Mouse (Mus musculus) olfactory bulb, adult 2 months (tissue): ENCODE measurements around the gene Gper1. TPM values are rescaled to one million over a fixed set of nuclear protein-coding genes. Genes with fewer than 3 reads are reported as not detected.
A peak's percentile ranks its signal among the peaks of the same experiment; 100 is the strongest.
"Not testable (repeated sequence)": the region's sequence is repeated elsewhere in the genome, so short reads cannot be mapped to it uniquely, and the experiment has no call there.

Source experiments
- H3K27ac ChIP-seq: fragments of 200-500 bp; 2 replicates; pipeline ENCODE4 v1.5.1; 2012; ENCODE audit warnings: low read depth, low read length; ENCODE audit not compliant: insufficient read depth
- H3K4me1 ChIP-seq: fragments of 200-500 bp; 2 replicates; pipeline ENCODE4 v1.6.1; 2012; ENCODE audit warnings: low read length; ENCODE audit not compliant: control insufficient read depth, insufficient read depth
- H3K4me3 ChIP-seq: fragments of 200-500 bp; 2 replicates; pipeline ENCODE4 v1.5.1; 2012; ENCODE audit warnings: mild to moderate bottlenecking, low read depth, low read length, moderate library complexity; ENCODE audit not compliant: insufficient read depth
- CTCF ChIP-seq: fragments of 200-500 bp; IDR thresholded peaks from 2 replicates; pipeline ENCODE4 v1.5.1; 2012; ENCODE audit warnings: low read depth, mild to moderate bottlenecking, low read length, moderate library complexity; ENCODE audit not compliant: insufficient read depth
- POLR2A ChIP-seq: fragments of 200-500 bp; IDR thresholded peaks from 2 replicates; pipeline ENCODE4 v1.6.1; 2012; ENCODE audit warnings: mild to moderate bottlenecking, low read depth, low read length, moderate library complexity; ENCODE audit not compliant: insufficient read depth
- WGBS: fragments of 180-500 bp; shearing (Covaris S2); methylation state at CpG from one replicate; pipeline ENCODE4 v1.1.7; 2018; 5-methylcytosine and 5-hydroxymethylcytosine counted together
- polyA plus RNA-seq: library from polyadenylated mRNA; stranded (reverse); fragments of >200 nt; gene quantifications from 2 replicates; pipeline ENCODE4 v1.2.4, GENCODE M21; 2012; ENCODE audit warnings: low replicate concordance; ENCODE audit not compliant: missing spikeins, insufficient read depth, insufficient read length

Gper1 gene
- polyA plus RNA-seq, 1 experiment: not detected

DNA sequence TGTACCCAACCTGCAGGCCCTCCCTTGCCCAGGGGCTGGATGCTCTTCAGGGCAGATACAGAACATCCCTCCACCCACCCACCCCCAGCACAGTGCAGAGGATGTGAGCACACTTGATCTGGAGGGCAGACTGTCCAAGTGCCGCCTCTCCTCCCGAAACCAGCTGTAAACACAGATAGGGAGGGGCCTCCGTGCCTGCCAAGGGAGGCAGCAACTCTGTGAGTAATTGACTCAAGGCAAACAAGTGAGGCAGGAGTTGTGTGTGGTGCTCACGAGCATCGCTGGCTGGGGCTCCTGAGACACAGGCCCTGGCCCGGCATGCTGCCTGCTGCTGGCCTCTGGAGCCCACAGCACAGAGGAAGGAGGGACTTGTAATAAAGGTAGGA lies 33.3 kb upstream of the Gper1 start:
- peak overlapping the region; percentile 41 for H3K27ac ChIP-seq
- H3K4me3 ChIP-seq: no peak overlapping the region
- WGBS: 16% methylated on average over 6 of the region's 6 CpGs
- peaks cover 38% of the 10 kb centered on the region for H3K4me1 ChIP-seq
- TF ChIP-seq POLR2A (no peak), CTCF (no peak)

DNA sequence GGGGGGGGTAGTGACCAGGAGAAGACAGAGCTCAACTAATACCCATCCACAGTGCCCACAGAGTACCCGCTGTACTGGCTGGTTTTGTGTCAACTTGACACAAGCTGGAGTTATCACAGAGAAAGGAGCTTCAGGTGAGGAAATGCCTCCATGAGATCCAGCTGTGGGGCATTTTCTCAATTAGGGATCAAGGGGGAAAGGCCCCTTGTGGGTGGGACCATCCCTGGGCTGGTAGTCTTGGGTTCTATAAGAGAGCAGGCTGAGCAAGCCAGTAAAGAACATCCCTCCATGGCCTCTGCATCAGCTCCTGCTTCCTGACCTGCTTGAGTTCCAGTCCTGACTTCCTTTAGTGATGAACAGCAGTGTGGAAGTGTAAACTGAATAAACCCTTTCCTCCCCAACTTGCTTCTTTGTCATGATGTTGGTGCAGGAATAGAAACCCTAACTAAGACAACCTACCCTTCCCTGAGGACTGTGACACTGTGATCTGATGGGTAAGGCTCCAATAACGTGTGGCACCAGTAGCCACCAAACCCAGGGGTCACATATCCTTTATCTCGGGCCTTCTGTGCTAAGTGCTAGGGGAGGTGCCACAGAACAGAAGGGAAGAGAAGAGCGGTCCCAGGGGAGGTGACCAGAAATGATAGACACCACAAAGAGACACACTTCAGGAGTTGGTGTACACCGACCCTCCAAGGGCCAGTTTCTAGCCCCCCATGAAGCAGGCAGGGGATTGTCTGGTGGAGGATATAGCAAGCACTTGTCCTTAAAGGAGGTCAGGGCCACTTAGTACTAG lies 32.4 kb upstream of the Gper1 start:
- 95% methylated on average over 5 of the region's 5 CpGs for WGBS
- Histone ChIP-seq H3K4me1 (peaks cover 38% of the 10 kb centered on the region), H3K27ac (peak overlapping the region; percentile 41; the same call in 1 of the 2 replicates)
- not testable (repeated sequence) for H3K4me3 ChIP-seq

DNA sequence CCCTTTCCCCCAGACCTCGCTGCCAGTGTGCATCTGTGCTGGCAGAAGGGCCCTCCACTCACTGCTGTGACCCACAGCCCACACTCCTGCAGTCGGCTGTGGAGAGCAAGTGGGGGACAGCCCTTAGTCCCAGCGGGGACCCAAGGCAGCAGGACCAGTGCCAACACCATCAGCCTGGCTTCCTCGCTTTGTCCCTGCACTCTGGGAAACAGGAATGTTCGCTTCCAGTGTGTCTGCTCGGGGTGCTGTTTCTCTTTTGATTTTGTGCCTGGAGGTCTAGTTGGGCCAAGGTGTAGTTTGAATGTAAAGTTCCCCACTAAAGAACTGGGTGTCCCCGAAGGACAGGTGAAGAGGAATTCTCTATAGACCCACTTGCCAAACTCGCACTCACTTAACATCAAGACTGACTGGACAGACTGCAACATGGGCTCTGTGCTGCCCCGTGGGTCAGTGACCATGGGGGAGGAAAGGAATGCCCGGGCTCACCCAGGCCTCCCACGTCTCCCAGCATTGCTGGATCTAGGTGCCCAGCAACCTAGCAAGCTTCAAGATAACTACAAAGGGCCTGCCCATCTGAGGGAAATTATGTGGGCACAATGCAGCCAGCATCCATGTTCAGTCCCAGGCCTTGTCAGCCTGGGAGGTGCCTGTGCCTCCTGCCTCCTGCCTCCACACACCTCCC lies 31.5 kb upstream of the Gper1 start:
- 61% methylated on average over 11 of the region's 11 CpGs for WGBS
- Histone ChIP-seq H3K4me3 (no peak overlapping the region), H3K4me1 (peaks cover 38% of the 10 kb centered on the region), H3K27ac (no peak overlapping the region)
- TF ChIP-seq POLR2A (no peak), CTCF (no peak)

DNA sequence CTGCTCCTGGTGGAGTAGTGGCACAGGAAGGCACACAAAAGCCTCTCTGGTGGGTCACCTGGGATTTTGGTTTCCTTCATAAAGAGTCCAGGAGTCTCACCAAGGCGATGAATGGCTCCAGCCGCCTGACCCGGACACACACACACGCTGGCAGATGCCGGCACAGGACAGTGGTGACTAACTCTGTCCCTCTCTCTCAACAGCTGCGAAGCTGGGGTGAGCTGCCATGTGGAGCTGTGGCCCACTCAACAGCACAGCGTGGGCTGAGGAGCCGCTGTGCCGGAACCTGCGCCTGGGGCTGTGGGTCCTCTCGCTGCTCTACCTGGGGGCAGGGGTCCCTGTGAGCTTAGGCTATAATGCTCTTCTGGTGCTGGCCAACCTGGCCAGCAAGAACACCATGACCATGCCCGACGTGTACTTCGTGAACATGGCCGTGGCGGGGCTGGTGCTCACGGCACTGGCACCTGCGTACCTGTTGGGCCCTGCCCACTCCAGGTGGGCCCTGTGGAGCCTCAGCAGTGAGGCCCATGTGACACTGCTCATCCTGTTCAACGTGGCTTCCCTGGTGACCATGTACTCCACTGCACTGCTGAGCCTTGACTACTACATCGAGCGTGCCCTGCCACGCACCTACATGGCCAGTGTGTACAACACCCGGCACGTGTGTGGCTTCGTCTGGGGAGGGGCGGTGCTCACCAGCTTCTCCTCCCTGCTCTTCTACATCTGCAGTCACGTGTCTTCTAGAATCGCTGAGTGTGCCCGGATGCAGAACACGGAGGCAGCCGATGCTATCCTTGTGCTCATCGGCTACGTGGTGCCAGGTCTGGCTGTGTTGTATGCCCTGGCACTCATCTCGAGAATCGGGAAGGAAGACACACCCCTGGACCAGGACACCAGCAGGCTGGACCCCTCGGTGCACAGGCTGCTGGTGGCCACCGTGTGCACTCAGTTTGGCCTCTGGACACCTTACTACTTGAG lies 30.4 kb upstream of the Gper1 start:
- TF ChIP-seq POLR2A (no peak), CTCF (no peak)
- no peak overlapping the region for H3K4me3 ChIP-seq
- H3K27ac ChIP-seq: no peak overlapping the region
- 91% methylated on average over 37 of the region's 37 CpGs for WGBS
- peaks cover 34% of the 10 kb centered on the region for H3K4me1 ChIP-seq

- H3K27ac ChIP-seq: no peak overlapping the region
Measured at GRCm38 (mm10) chr5:139393197-139393588, 29.8 kb upstream of the Gper1 start.

DNA sequence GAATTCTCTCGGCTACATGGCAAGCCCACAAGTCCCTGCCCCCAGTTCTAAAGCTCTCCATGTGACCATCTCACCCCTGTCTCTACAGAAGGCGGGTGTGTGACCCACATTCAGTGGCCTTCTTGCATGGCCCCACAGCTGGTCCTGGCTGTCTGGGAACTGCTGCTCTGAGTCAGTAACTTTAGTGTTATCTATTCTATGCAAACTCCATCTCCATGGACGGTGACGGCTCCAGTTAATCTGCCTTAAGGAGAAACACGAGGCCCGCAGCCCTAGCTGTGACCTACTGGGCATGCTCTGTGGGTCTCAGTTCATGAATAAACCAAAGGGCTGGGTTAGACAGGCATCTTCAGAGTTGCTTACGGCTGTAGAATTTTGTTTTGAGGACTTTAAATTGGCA lies 28.6 kb upstream of the Gper1 start:
- WGBS: 79% methylated on average over 7 of the region's 7 CpGs
- Histone ChIP-seq H3K4me1 (peaks cover 27% of the 10 kb centered on the region), H3K4me3 (no peak overlapping the region), H3K27ac (no peak overlapping the region)
- TF ChIP-seq CTCF (no peak), POLR2A (no peak)

More at GRCm38 (mm10) chr5:139393197-139393588, 29.8 kb upstream of the Gper1 start:
- TF ChIP-seq CTCF: no peak
- no peak for TF ChIP-seq POLR2A
- Histone ChIP-seq H3K4me3 (no peak overlapping the region), H3K4me1 (peaks cover 30% of the 10 kb centered on the region)
- 90% methylated on average over 16 of the region's 16 CpGs for WGBS

DNA sequence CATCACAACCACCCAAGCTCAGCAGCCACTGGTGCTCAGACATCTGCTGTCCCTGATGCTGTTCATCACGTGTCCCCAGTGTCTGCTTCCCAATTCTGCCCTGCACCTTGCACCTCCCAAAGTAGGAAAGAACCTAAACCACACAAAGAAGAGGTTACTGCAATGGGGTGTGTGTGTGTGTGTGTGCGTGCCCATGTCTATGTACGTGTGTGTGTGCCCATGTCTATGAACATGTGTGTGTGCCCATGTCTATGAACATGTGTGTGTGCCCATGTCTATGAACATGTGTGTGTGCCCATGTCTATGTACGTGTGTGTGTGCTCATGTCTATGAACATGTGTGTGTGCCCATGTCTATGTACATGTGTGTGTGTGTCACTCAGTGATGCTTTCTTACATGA lies 27.4 kb upstream of the Gper1 start:
- no peak for TF ChIP-seq CTCF
- no peak for TF ChIP-seq POLR2A
- H3K4me1 ChIP-seq: peaks cover 23% of the 10 kb centered on the region
- WGBS: 90% methylated on average over 4 of the region's 4 CpGs

DNA sequence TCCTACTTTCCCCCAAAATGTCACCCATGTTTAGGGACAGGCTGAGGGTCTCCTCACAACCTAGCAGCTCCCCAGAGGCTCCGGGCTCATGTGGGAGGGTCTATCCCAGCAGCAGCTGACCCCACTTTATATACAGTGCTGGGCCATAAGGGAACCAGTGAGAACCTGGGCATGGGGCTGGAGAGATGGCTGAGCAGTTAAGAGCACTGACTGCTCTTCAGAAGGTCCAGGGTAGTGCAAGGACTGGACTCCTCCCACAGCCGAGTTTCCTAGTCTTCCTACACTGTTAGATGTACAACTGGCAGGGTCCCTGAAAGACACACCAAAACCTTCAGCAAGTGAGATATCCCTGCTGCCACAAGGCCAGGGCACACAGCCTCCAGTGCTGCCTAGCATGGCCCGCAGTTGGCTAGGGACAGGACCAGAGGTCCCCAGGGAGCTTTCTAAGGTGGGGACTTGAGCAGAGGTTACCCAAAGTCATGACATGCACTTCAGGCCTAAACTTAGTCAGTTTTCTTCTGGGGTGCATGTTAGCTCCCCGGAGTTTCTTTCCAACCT lies 25.5 kb upstream of the Gper1 start:
- no peak overlapping the region for H3K4me3 ChIP-seq
- no peak for TF ChIP-seq CTCF
- no peak for TF ChIP-seq POLR2A
- H3K4me1 ChIP-seq: peaks cover 13% of the 10 kb centered on the region
- no peak overlapping the region for H3K27ac ChIP-seq
- 87% methylated on average over 4 of the region's 4 CpGs for WGBS

More for the DNA sequence above, 27.4 kb upstream of the Gper1 start:
- Histone ChIP-seq H3K27ac (no peak overlapping the region), H3K4me3 (no peak overlapping the region)
